Mouse (Mus musculus): Measurements from ENCODE around the gene Lonp1. TPM values are rescaled to one million over a fixed set of nuclear protein-coding genes. Genes with fewer than 3 reads are reported as not detected.

Gene Lonp1
- 64.5 and 71.2 TPM in 2 replicates for polyA plus RNA-seq (2014; fragmentation: Nextera tagmentation; extraction: Ambion mirVana)

- peak within 1 kb of the TSS; percentile 89 for H3K9ac ChIP-seq (ENCODE audit: low read length)
- H3K27me3 ChIP-seq (replicated peaks; ENCODE audit: control insufficient read depth, insufficient read depth, low read length) = no peaks in the 10 kb centered on the region
- peak within 1 kb of the TSS; percentile 92 for H3K4me2 ChIP-seq (ENCODE audit: low read length)
- peak within 1 kb of the TSS; percentile 91 for H3K4me3 ChIP-seq (ENCODE audit: low read depth, low read length)
- peak; percentile 92 for ATAC-seq (replicated peaks; ENCODE audit: low FRiP score, low TSS enrichment, low read depth)
- WGBS = under 1% methylated on average over 51 of the region's 51 CpGs
- peak; percentile 98 for DNase-seq (ENCODE audit: low spot score)
- peaks cover 25% of the 10 kb centered on the region for H3K36me3 ChIP-seq (ENCODE audit: control insufficient read depth, insufficient read depth, low read length)
- H3K4me1 ChIP-seq (replicated peaks; ENCODE audit: control insufficient read depth, insufficient read depth, low read length) = peaks cover 18% of the 10 kb centered on the region
- no peaks in the 10 kb centered on the region for H3K9me3 ChIP-seq (ENCODE audit: control insufficient read depth, low read length)
- H3K27ac ChIP-seq (ENCODE audit: low read depth) = peak within 1 kb of the TSS; percentile 77
These were observed at the start of gene Lonp1 for GRCm38 (mm10) chr17:56626754-56627470. TSS of gene Lonp1 (minus strand) at chr17:56626887.

GRCm38 (mm10) chr17:56673647-56674416, 47.1 kb upstream of the Lonp1 start:
- Histone ChIP-seq H3K9me3 (ENCODE audit: control insufficient read depth, low read length) (no peaks in the 10 kb centered on the region), H3K27ac (ENCODE audit: low read depth) (peak overlapping the region; percentile 76), H3K4me2 (ENCODE audit: low read length) (peak overlapping the region; percentile 94), H3K36me3 (ENCODE audit: control insufficient read depth, insufficient read depth, low read length) (peaks cover 21% of the 10 kb centered on the region), H3K4me3 (ENCODE audit: low read depth, low read length) (peak overlapping the region; percentile 97), H3K9ac (ENCODE audit: low read length) (peak overlapping the region; percentile 94), H3K27me3 (replicated peaks; ENCODE audit: control insufficient read depth, insufficient read depth, low read length) (no peaks in the 10 kb centered on the region), H3K4me1 (replicated peaks; ENCODE audit: control insufficient read depth, insufficient read depth, low read length) (peaks cover 8% of the 10 kb centered on the region)
- DNase-seq (ENCODE audit: low spot score) (peak; percentile 70), ATAC-seq (replicated peaks; ENCODE audit: low FRiP score, low TSS enrichment, low read depth) (no peak; the same call in 1 of the 2 replicates)
- WGBS = 1% methylated on average over 36 of the region's 37 CpGs

DNA sequence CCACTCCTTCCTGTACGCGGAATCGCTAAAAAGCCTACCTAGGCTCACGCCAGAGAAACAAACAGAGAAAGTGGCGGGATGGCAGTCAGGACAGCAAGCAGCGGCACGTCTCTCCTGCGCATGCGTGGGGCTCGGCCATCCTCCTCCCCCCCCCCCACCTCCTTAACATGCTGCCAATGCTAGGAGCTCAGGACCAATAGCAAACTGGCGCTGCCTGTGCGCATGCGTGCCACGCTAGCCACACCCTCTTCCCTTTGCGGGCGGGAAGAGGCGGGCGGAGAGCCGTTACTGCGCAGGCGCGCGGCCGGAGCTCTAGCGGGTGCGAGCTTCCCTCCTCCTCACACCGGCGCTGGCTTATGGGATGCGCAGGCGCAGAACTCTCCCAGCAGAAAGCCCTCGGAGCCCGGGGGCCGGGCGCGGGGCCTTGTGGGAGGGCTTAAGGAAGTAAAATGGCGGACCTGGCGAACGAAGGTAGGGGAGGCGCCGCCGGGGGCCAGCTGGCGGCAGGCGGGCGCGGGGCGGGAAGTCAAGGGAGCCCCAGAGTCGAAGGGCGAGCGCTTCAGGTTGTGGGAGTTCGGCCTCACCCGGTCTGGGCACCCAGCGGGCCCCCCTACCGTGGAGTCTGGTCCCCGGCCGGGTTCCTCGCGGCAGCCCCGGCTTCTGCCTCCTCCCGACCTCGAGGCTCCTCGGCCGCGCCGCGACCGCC, 46.4 kb upstream of the Lonp1 start, which contains the start of gene Ranbp3:
Gene Ranbp3, plus strand, starts transcription at position 354 of the 706 bp plus-strand sequence.
- under 1% methylated on average over 57 of the region's 66 CpGs for WGBS
- Histone ChIP-seq H3K4me1 (replicated peaks; ENCODE audit: control insufficient read depth, insufficient read depth, low read length) (peaks cover 12% of the 10 kb centered on the region), H3K4me3 (ENCODE audit: low read depth, low read length) (peak within 1 kb of the TSS; percentile 97), H3K4me2 (ENCODE audit: low read length) (peak within 1 kb of the TSS; percentile 94), H3K9me3 (ENCODE audit: control insufficient read depth, low read length) (no peaks in the 10 kb centered on the region), H3K27ac (ENCODE audit: low read depth) (peak within 1 kb of the TSS; percentile 83), H3K27me3 (replicated peaks; ENCODE audit: control insufficient read depth, insufficient read depth, low read length) (no peaks in the 10 kb centered on the region), H3K9ac (ENCODE audit: low read length) (peak within 1 kb of the TSS; percentile 94), H3K36me3 (ENCODE audit: control insufficient read depth, insufficient read depth, low read length) (peaks cover 20% of the 10 kb centered on the region)
- DNase-seq (ENCODE audit: low spot score) (peak; percentile 97), ATAC-seq (replicated peaks; ENCODE audit: low FRiP score, low TSS enrichment, low read depth) (peak; percentile 88)

DNA sequence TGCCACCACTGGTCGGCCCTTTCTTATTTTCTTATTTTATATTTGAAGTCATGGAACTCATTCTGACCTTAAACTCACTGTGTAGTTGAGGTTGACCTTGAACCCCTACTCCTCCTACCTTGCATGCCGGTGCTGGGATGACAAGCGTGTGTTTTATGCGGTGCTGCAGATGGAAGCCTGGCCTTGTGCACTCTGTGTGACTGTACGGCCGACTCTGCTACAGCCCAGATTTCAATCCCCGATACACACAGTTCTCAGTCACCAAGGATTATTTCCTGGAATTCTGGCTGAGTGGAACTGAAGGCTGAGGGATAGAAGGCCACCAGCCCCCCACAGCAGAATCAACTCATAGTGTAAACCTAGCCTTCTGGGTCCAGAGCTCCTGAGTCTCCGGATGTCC, 43.1 kb upstream of the Lonp1 start:
- DNase-seq (ENCODE audit: low spot score) (no peak), ATAC-seq (replicated peaks; ENCODE audit: low FRiP score, low TSS enrichment, low read depth) (no peak)
- WGBS = 85% methylated on average over 8 of the region's 8 CpGs
- Histone ChIP-seq H3K9me3 (ENCODE audit: control insufficient read depth, low read length) (no peaks in the 10 kb centered on the region), H3K9ac (ENCODE audit: low read length) (no peak overlapping the region), H3K4me3 (ENCODE audit: low read depth, low read length) (no peak overlapping the region), H3K4me2 (ENCODE audit: low read length) (no peak overlapping the region), H3K27me3 (replicated peaks; ENCODE audit: control insufficient read depth, insufficient read depth, low read length) (no peaks in the 10 kb centered on the region; the same call in 1 of the 2 replicates), H3K4me1 (replicated peaks; ENCODE audit: control insufficient read depth, insufficient read depth, low read length) (peaks cover 11% of the 10 kb centered on the region), H3K36me3 (ENCODE audit: control insufficient read depth, insufficient read depth, low read length) (no peaks in the 10 kb centered on the region), H3K27ac (ENCODE audit: low read depth) (no peak overlapping the region)

DNA sequence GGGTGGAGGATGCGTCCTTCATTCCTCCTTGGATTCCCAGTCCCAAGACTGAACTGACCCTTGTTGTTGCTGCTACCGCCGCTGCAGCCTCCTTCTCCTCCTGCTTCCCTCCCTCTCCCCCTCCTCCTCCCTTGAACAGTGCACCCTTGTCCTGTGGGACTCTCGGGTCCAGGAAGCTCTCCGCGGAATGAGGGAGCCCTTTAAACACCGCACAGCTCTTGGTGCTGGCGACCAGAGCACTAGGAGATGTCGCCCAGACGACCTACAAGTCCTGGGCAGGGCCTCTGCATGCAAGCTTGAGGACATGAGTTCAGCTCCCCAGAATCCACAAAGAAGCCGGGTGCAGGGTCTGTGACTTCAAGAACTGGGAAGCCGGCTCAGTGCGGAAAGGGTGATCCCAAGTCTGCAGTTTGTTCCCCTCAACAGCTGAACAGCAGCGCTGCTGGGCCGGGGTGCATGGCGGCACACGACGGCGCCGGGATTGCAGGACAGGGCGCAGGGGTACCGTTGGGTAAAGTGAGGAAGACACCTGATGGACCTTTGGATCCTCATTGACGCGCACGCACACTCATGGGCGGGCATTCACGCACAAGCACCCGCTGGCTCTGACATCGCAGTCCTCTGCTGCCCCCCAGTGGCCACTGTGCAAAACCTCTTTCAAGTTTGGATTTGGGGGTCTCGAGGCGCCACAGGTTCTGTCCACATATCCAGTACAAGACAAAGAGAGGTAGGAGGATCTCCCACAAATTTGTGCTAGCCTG, 41.9 kb upstream of the Lonp1 start:
- Histone ChIP-seq H3K4me1 (replicated peaks; ENCODE audit: control insufficient read depth, insufficient read depth, low read length) (peaks cover 12% of the 10 kb centered on the region; the same call in 1 of the 2 replicates), H3K27me3 (replicated peaks; ENCODE audit: control insufficient read depth, insufficient read depth, low read length) (no peaks in the 10 kb centered on the region; the same call in 1 of the 2 replicates), H3K27ac (ENCODE audit: low read depth) (no peak overlapping the region), H3K4me3 (ENCODE audit: low read depth, low read length) (peak overlapping the region; percentile 23), H3K9me3 (ENCODE audit: control insufficient read depth, low read length) (no peaks in the 10 kb centered on the region), H3K36me3 (ENCODE audit: control insufficient read depth, insufficient read depth, low read length) (no peaks in the 10 kb centered on the region), H3K9ac (ENCODE audit: low read length) (no peak overlapping the region), H3K4me2 (ENCODE audit: low read length) (peak overlapping the region; percentile 58)
- DNase-seq (ENCODE audit: low spot score) = peak; percentile 96
- WGBS = 4% methylated on average over 31 of the region's 31 CpGs
- ATAC-seq (replicated peaks; ENCODE audit: low FRiP score, low TSS enrichment, low read depth) = 0 out of 2 replicates have a peak, but pooled peaks have one; percentile 22

DNA sequence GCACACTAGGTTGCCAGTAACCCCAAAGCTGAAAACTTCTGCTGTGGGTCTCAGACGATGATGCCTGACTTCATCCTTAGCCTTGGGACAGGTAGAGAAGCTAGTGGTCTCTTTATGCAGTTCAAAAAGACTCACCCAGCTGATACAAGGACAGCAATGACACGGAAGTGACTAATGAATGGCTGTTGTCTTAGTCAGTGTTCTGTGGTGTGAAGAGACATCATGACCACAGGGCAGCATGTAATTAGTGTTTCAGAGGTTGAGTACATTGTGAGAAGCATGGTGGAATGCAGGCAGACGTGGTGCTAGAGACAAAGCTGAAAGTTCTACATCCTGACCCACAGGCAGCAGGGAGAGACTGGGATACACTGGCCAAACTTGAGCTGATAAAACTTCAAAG, 40.9 kb upstream of the Lonp1 start:
- no peak overlapping the region for H3K4me2 ChIP-seq (ENCODE audit: low read length)
- no peak for DNase-seq (ENCODE audit: low spot score)
- ATAC-seq (replicated peaks; ENCODE audit: low FRiP score, low TSS enrichment, low read depth) = no peak
- H3K9me3 ChIP-seq (ENCODE audit: control insufficient read depth, low read length) = no peaks in the 10 kb centered on the region
- H3K27me3 ChIP-seq (replicated peaks; ENCODE audit: control insufficient read depth, insufficient read depth, low read length) = no peaks in the 10 kb centered on the region; the same call in 1 of the 2 replicates
- H3K4me3 ChIP-seq (ENCODE audit: low read depth, low read length) = no peak overlapping the region
- no peak overlapping the region for H3K27ac ChIP-seq (ENCODE audit: low read depth)
- no peaks in the 10 kb centered on the region for H3K36me3 ChIP-seq (ENCODE audit: control insufficient read depth, insufficient read depth, low read length)
- H3K9ac ChIP-seq (ENCODE audit: low read length) = no peak overlapping the region
- 73% methylated on average over 3 of the region's 3 CpGs for WGBS
- peaks cover 12% of the 10 kb centered on the region; the same call in 1 of the 2 replicates for H3K4me1 ChIP-seq (replicated peaks; ENCODE audit: control insufficient read depth, insufficient read depth, low read length)

- no peak for DNase-seq (ENCODE audit: low spot score)
- Histone ChIP-seq H3K36me3 (ENCODE audit: control insufficient read depth, insufficient read depth, low read length) (no peaks in the 10 kb centered on the region), H3K27ac (ENCODE audit: low read depth) (no peak overlapping the region), H3K9me3 (ENCODE audit: control insufficient read depth, low read length) (no peaks in the 10 kb centered on the region), H3K4me1 (replicated peaks; ENCODE audit: control insufficient read depth, insufficient read depth, low read length) (peaks cover 12% of the 10 kb centered on the region; the same call in 1 of the 2 replicates), H3K4me3 (ENCODE audit: low read depth, low read length) (no peak overlapping the region), H3K27me3 (replicated peaks; ENCODE audit: control insufficient read depth, insufficient read depth, low read length) (no peaks in the 10 kb centered on the region; the same call in 1 of the 2 replicates), H3K9ac (ENCODE audit: low read length) (no peak overlapping the region), H3K4me2 (ENCODE audit: low read length) (no peak overlapping the region)
- no peak for ATAC-seq (replicated peaks; ENCODE audit: low FRiP score, low TSS enrichment, low read depth)
- WGBS = 90% methylated on average over 4 of the region's 4 CpGs
These were observed 39.7 kb upstream of the Lonp1 start for GRCm38 (mm10) chr17:56666384-56666783.

Measured in intestine, embryonic 14.5 days (tissue).